Mouse (Mus musculus) gastrocnemius, adult 18-20 months (tissue): ENCODE data around the gene Rgs1. TPM values are rescaled to one million over a fixed set of nuclear protein-coding genes. Genes with fewer than 3 reads are reported as not detected.

Experiments
- DNase-seq: peaks from one replicate; pipeline ENCODE4 v3.0.0; 2021; ENCODE audit warnings: low spot score
- total RNA-seq, 2 experiments: library from RNA; stranded (reverse); gene quantifications; 2 replicates each; pipeline ENCODE4 v1.2.3; 2021

Gene Rgs1
- total RNA-seq, 2 experiments from 2014 or later: 0.11 TPM; not detected in 1

DNA sequence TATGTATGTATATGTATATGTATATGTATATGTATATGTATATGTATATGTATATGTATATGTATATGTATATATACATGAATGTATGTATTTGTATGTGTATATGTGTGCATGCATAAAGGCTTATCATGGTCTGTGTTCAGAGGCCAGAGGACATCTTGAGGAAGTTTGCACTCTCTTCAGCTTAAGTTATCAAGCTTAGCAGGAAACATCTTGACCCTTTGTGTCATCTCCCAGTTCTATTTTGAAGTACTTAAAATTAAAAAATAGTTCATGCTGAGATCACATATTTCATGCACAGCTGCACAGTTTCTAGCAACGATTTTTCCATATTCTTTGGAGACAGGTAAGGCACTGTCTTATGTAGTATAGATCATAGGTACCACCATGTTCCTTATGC, 49.5 kb downstream of the Rgs1 start:
- DNase-seq: no peak

GRCm38 (mm10) chr1:144197684-144198083, 51.4 kb downstream of the Rgs1 start:
- DNase-seq: peak; percentile 36

Other genes starting within 250 kb of the Rgs1 start
- gene Rgs2, start 245.1 kb downstream of the Rgs1 start, total RNA-seq: 1 to 10 TPM; 4.4 to 9.9 TPM
- gene Rgs13, start 71.9 kb downstream of the Rgs1 start, total RNA-seq: not detected